Mouse (Mus musculus) cerebellum, adult 2 months (tissue): ENCODE measurements around the gene Hivep3.

Experiments used
- CTCF ChIP-seq: fragments of 200-500 bp; IDR thresholded peaks from 2 replicates; pipeline ENCODE4 v1.5.1; 2011; ENCODE audit warnings: low read depth, mild to moderate bottlenecking, control low read depth, low read length, moderate library complexity, borderline replicate concordance; ENCODE audit not compliant: insufficient read depth
- POLR2A ChIP-seq: fragments of 200-500 bp; IDR thresholded peaks from 2 replicates; pipeline ENCODE4 v1.6.1; 2011; ENCODE audit warnings: low read length, control low read depth, borderline replicate concordance; ENCODE audit not compliant: insufficient read depth

GRCm38 (mm10) chr4:119789495-119790148 lies 56.0 kb downstream of the Hivep3 start:
- TF ChIP-seq CTCF = no peak
- no peak for TF ChIP-seq POLR2A
